Mouse (Mus musculus) gastrocnemius, postnatal 14 days (tissue): Measurements from ENCODE around the gene Ctr9. TPM values are rescaled to one million over a fixed set of nuclear protein-coding genes. Genes with fewer than 3 reads are reported as not detected.
A peak's percentile ranks its signal among the peaks of the same experiment; 100 is the strongest.

Experiments
- DNase-seq: peaks from one replicate; pipeline ENCODE4 v3.0.0; 2021; ENCODE audit warnings: mixed read lengths
- intact Hi-C: fragments of 180-260 bp; cut with DNase I; formaldehyde crosslinking; loops from one replicate; pipeline ENCODE4 v1.15.1; 2025; ENCODE audit warnings: low total_unique reads
- long read RNA-seq, 2 experiments: library from polyadenylated mRNA; stranded (forward); transcript quantifications; one replicate each; pipeline ENCODE4 v2.0.0; 2021
- total RNA-seq, 2 experiments: library from RNA; stranded (reverse); gene quantifications; 2 replicates each; pipeline ENCODE4 v1.2.3; 2021

Gene Ctr9
- total RNA-seq = 10 to 100 TPM; 15.5 to 16.9 TPM
- long read RNA-seq, experiment 1, full-length matches to known transcripts = 18 of 18 reads
- long read RNA-seq, experiment 1, partial matches to known transcripts = 0 of 18 reads
- long read RNA-seq, experiment 1, other reads (novel, unspliced or antisense) = 0 of 18 reads
- long read RNA-seq, experiment 2, full-length matches to known transcripts = 18 of 19 reads
- long read RNA-seq, experiment 2, partial matches to known transcripts = 0 of 19 reads
- long read RNA-seq, experiment 2, other reads (novel, unspliced or antisense) = 1 of 19 reads

DNA sequence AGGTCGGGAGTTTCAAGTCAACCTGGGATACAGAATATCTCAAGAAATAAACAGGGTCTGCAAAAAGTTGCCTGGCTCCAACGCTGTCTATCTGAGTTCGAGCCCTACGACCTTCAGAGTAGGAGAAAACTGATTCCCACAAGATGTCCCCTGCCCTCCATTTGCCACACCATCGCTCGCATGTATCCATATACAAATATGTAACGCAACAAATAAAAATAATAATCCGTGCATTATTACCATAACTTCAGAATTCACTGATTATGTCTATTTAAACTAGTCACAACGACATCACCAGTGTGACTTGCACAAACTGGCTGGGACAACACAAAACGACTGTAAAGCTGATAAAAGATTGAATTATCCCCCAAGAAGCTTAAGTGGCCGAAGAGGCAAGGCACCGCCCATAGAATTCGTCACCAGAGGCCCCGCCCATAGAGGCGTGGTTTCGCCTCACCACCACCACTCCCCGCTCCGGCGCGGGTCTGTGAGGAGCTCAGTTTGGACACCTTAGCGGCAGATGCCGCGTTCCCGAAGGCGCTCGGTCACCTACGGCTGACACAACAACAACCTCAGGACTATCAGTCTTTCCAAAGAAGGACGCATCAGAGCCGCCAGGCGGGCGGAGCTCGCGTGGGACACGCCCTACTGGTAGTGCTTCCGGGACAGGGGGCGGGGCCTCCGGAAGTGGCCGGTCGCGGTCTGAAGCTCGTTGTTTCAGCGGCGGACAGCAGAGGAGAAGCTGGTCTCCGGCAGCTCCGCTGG, at the start of gene Ctr9:
Ctr9 (plus strand) TSS at position 671 of the 765 bp plus-strand sequence.
- intact Hi-C loops = no loop called here
- peak; percentile 94 for DNase-seq

DNA sequence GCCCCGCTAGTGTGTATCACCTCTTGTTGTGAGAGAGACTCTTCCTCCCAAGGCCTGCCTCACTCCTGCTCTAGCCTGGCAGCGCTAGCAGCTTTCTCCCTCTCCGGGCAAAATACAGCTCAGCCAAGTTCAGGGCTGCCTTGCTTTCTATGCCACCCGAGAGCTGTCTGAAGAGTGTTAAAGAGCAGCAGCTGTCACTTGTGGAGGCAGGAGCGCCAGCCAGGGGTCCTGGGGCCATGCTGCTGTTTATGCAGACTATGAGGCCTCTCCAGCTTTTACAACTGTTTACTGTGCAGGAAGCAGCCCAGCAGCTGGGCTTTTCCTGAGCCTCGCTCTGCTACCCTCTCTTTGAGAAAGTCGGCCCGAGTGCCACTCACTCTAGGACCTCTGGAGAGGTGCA, 47.7 kb upstream of the Ctr9 start:
- intact Hi-C loops = no loop called here
- peak; percentile 9 for DNase-seq

DNA sequence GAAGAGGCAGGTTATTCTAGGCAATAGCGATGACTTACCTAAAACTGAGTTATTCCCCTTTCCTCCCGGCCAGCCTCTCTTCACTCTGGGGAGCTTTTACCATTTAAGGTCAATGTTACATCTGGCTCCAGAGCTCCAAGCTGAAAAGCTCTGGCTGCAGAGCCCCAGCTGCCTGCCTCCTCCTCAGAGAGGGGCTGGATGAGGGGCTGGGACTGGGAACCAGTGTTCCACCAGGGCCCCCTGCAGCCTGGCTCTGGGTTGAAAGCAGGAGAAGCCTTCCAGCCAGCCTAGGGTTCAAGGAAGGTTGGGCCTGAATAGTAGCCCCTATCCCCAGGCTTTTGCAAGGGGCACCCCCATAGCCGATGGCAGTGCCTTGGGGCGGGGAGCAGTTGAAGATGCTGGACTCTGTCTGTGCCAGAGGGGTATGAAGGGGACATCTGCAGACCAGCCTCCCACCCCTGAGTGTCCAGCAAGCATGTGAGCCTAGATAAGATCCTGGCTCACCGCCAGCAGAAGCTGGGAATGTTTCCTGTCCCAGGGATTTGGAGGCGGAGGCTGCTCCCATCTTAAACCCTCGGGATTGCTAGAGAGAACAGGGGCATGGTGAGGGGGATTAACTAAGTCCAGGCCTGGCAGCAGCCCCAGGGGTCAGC, 46.6 kb upstream of the Ctr9 start, which contains the start of gene Mrvi1:
Mrvi1 (minus strand) TSS at position 409 of the 653 bp plus-strand sequence.
- intact Hi-C loops = no loop called here
- peak; percentile 65 for DNase-seq

DNA sequence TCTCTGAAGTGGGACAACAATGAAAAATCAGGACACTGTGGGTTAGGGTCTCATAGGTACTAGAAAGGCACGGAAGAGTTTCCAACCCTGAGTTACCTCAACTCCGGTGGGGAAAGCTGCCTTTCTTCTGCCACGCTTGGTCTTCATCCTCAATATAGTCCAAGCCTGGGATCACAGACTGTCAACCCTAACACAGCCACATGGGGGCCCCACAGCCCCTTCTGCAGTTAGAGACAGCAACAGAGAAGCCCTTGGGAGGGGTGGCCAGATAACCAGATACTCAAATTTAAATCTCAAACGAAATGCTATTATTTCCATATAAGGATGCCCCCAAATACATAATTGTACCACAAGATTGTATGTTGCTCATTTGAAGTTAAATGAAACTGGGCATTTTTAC, 46.0 kb upstream of the Ctr9 start:
- intact Hi-C loops = no loop called here
- peak; percentile 53 for DNase-seq

DNA sequence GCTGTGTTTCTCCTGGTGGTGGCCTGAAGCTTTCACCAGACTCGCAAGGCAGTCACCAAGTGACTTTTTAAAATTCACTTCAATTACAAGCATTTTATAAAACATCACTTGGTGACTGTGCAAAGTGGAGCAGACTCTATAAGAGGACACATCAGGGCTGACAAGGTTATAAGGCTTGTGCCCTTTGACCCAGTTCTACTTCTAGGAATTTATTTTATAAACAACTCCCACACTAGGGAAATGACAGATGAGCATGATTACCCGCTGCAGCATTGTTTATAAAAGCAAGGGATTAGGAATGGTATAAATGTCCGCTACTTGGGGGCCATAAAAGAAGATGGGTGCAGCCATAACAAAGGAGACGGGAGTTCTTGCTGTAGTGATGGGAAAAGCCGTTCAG, 45.1 kb upstream of the Ctr9 start:
- intact Hi-C loops = no loop called here
- DNase-seq = no peak

DNA sequence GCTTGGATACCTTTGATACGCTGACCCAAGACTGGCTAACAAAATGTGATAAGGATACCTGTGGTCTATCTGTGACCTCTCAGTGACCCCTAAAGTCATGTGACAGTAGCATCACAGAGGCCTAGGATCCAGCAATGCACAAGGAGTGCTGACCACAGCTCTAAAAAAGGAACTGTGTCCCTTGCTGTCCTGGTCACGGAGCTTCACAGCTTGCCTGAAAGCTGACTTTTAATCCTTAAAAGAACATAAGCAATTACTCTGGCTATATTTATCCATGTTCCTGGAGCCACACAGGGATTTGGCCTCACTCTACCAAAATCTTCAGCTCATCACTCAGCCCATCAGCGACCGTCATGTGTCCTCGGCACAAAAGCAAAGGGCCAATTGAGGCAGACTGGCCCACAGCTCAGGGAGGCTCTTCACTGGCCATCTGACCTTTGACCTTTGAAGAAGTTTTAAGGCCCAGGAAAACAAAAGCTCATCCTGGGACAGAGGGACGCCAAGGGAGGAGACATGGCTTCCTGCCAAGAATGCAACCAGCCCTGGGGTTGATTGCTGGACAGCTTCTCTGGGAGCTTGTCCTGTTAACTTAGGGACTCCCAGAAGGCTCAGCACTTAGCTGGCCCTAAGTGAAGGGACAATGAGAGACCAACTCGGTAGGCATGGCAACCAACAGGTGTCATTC, 43.0 kb upstream of the Ctr9 start:
- DNase-seq = no peak
- intact Hi-C loops = no loop called here

DNA sequence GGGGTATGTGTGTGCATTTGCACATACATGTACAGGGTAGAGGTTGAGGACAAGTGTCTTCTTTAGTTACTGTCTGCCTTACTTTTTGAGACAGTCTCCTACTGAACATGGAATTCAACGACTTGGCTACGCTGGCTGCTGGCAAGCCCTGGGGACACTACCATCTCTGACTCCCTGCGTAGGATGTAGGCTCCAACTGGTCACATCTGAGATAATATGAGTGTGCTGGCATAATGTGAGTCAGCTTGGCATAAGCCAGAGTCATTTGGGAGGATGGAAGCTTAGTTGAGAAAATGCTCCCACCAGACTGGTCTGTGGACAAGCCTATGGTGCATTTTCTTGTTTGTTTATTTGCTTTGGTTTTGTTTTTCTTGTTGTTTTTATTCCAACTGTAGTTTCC, 40.7 kb upstream of the Ctr9 start:
- DNase-seq = no peak
- intact Hi-C loops = no loop called here

DNA sequence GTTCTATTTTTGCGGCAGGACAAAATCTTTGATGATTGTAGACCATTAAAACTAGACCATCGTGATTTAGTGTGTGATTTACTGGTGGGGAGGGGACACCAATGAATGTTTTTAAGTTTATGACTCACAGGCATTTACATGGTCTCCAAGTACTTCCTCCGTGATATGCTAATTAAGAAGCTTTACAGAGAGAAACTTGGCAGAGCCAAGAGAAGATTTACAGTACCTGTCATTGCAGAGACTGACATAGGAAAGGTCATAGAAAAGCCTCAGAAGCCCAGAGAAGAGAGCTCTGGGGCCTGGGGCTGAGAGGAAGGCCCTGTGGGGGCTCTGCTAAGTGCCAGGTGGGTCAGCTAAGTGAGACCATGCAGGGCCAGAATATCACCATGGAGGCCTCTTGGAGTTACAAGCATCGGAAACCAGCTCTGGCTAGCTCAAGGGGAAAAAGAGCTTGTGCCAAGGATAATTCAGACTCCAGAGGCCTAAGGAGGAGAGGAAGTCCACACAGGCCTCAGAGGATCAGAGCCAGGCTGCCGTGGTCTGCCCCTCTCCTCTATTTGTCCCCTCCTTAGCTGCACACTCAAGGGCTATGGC, 39.4 kb upstream of the Ctr9 start:
- DNase-seq = no peak
- intact Hi-C loops = no loop called here

DNA sequence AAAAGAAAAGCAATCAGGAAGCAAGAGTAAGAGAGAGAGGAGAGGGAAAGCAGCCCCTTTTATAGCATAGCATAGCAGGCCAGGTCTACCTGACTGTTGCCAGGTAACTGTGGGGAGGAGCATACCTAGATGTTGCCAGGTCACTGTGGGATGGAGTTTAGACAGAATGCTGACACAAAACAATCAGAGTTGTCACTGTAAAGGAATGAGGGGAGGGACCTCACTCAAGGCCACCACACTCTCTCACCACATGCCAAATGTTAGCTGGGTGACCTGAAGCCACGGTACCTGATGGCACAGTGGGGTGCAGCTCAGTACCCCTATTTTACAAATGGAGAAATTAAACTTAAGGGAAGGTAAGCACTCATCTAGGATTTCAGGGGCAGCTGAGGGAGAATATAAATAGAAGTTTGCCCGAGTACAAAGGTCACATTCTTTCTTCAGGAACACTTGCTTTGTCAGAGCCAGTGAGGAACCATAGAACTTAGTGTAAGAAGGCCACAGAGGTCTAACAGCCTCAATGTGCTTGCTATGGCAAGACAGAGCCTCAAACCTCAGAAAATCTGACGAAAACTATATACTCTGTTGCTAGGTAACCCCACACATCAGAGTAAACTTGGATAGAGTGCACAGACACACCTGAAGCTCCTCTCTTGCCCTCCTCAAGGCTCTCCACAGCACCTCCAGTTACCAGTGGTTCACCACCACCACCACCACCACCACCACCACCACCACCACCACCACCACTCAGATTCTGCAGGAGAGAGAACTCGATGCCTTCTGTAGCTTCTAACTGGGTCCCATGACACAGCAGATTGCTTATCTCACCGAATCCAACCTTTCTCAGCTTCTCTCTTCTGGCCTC, 38.2 kb upstream of the Ctr9 start:
- no peak for DNase-seq
- intact Hi-C loops = no loop called here

DNA sequence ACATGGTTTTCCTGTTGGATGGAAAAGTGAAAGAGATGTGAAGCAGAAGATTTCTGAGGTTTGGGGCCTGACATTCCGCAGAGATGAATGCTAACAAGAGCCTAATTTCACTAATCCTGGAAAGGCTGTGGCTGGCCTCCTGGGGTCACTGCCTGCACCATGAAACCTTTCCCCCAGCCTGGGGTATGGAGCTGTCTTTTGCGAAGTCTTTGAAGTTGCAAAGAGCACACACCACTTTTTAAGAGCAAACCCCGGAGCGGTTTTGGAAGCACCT, 37.6 kb upstream of the Ctr9 start:
- DNase-seq = no peak
- intact Hi-C loops = no loop called here

DNA sequence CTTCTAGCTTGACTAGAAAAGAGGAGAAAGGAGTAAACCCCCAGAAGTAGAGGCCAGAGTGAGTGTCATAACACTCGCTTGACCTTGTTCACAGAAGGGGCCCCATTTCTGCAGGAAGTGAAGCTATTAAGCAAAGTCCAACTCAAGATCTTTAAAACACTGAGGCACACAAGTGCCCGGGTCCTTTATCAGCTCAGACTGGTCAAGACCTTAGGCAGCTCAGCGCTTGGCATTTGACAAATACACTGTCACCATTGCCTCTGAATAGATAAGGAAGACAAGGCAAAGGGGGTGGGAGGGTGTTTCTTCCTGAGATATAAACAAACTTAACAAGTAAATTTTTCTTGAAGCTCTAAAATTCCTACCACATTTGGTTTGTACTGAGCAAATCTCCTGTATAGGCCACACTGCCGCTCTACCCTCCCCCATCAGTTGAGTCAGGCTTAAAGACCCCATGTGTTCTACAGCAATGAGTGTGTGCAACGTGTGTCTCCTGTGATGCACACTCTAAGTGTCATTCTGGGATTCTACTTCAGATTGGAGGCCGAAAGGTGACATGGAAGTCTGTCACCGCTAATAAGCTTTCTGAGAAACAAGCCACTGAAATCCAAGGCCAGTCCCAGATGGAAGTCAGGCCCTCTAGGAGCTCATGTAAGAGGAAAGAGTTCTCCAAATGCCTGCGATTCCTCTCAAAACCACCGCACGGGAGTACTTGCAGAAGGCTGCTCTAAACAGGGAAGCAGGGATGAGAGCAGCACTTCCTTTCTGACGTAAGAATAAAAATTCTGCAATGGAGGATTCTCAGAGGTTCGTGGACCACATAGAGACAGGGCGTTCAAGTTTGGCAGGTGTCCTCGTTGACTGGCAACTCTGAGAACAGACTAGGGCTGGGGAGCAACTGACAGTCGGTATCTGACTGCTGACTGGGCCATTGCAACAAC, 29.6 kb upstream of the Ctr9 start:
- DNase-seq = no peak
- intact Hi-C loops = no loop called here

DNA sequence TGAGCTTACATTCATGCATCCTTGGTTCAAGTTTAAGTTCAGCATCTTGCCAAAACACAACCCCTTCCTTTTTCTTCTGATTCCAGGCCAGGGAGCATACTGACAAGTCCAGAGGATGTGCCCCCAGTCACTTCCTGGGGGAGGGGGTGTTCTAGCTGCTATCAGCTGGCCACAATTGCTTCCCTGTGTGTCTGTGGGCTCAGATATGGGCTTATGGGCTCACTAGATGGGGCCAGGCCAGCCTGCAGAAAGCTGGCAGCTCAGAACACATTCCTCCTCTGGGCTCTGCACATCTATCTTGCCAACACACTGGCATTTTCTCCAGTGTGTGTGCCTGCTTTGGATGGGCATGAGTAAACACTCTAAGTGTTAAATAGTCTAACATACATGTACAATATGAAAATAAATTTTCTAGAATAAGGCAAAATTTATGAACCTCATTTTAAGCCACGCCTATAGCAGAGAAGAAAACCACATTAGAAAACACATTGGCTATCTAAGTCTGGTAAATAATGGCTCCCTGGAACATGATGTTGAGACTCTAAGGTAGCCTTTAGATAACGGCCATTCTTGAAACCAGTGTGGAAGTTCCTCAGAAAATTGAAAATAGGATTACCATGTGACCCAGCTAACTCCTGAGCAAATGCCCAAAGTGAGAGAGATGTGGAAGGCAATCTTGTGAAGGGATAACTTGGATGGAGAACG, 24.5 kb upstream of the Ctr9 start:
- DNase-seq = no peak
- intact Hi-C loops = no loop called here

DNA sequence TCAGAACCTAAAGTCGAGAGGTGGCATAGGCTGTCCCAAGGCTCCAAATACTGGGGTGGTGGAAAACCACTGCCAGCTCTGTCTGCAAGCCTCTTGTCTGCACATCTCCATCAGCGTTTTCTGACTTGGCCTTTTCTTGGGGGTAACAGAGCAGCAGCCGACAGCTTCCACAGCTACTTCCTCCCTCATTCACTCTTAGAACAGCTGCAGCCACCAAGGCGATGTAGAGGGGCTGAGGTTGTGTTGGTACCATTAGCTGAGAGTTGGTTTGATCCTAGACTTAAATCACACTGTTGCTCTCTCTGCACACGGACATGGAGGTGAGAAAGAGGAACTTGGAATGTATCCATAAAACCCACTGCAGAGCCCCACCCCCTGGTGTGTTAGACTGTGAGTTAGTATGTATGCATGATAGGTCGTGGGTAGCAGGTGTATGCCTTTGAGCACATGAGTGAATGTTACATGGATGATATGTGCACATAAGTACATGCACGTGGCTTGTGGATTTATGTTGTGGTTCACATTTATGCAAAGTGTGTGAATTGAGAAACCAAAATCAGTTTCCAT, 14.6 kb upstream of the Ctr9 start:
- intact Hi-C loops = no loop called here

DNA sequence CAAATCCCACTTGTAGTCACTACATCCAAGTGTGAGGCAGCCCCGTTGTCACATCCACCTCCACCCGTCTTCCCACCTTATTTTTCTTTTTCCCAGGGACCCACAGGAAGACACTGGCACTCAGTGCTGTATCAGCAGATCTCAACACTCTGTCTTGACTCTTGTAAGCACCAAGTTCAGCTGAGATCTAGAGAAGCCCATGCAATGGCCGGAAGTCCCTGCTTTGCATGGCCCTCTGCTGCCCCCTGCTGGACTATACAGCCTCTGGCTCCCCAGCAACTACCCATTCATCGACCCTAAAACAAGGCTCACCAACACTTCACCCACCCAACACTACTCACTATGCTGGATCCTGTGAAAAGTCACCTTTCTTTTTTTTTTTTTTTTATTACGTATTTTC, 13.9 kb upstream of the Ctr9 start:
- peak; percentile 90 for DNase-seq
- intact Hi-C loops = loop anchor here (5.0 kb wide), 1 partner anchor 288 kb away; no protein-coding TSS in a partner anchor

More for the DNA sequence above, 14.6 kb upstream of the Ctr9 start:
- no peak for DNase-seq

DNA sequence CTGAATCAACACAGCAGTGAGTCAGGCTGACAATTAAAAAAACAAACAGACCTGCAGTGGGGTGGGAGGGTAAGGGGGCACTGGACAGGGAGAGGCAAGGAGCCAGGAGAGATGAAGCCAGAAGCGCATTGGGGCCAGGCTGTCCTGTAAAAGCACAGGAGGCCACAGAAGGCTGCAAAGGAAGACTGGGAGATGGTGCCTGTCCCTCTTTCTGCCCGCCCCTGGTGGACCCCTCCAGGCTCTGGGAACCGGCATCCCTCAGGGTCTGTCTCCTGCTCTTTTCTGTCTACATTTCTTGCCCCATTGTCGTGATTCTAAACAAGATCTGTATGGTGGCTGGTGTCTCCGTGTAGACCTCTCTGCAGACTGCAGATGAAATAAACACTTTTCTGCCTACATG, 13.0 kb upstream of the Ctr9 start:
- intact Hi-C loops = loop anchor here (2.0 to 5.0 kb wide), 2 partner anchors 201 to 288 kb away; no protein-coding TSS in a partner anchor
- DNase-seq = no peak

DNA sequence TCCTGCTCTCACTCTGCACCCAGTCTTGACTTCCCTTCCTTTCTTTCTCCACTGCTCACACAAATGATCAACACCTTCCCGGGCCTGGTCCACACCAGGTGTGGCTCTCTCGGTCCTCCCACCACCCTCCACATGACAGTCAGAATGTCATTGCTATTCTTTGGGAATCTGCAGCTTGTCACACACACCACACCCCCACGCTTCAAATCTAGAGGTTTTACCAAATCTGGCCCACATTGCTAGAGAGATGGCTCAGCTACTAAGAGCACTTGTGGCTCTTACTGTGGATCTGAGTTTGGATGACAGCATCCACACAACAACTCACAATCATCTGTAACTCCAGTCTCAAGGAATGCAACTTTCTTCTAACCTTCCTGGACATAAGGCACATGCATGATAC, 11.8 kb upstream of the Ctr9 start:
- DNase-seq = no peak
- intact Hi-C loops = loop anchor here (2.0 to 5.0 kb wide), 2 partner anchors 202 to 290 kb away; no protein-coding TSS in a partner anchor

DNA sequence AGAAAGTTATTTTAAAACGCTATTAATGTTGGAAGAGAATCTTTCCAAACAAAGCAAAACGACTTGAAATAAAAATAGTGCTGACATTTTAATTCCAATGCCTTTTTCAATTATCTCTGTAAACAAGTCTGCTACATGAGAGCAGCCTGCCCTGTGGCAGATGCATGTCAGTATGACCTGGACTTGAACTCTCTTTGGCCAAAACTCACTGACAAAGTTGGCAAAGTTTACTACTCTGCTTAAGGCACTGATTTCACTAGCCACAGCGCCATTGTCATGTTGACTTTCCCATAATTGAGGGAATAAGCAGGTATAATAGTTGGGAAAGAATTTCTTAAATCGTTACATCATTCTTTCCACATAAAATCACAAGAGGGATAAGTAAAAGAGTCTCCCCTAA, 7.9 kb upstream of the Ctr9 start:
- intact Hi-C loops = no loop called here
- no peak for DNase-seq
